Mouse (Mus musculus): ENCODE measurements around the gene 4931406P16Rik. TPM values are rescaled to one million over a fixed set of nuclear protein-coding genes. Genes with fewer than 3 reads are reported as not detected.
"Not testable (repeated sequence)": the region's sequence is repeated elsewhere in the genome, so short reads cannot be mapped to it uniquely, and the experiment has no call there.

The 4931406P16Rik gene
- polyA plus RNA-seq, 1 experiment from 2014 or later, result 37.8 TPM

GRCm38 (mm10) chr7:34202147-34202546 is 111.2 kb downstream of the 4931406P16Rik start:
- ATAC-seq (replicated peaks; ENCODE audit: low FRiP score, low TSS enrichment, low read depth); H3K4me2 ChIP-seq (ENCODE audit: low read length); H3K9ac ChIP-seq (ENCODE audit: low read length); H3K9me3 ChIP-seq (ENCODE audit: control insufficient read depth, low read length); H3K27me3 ChIP-seq (replicated peaks; ENCODE audit: control insufficient read depth, insufficient read depth, low read length); H3K4me3 ChIP-seq (ENCODE audit: low read depth, low read length); H3K4me1 ChIP-seq (replicated peaks; ENCODE audit: control insufficient read depth, insufficient read depth, low read length); DNase-seq (ENCODE audit: low spot score); H3K27ac ChIP-seq (ENCODE audit: low read depth): not testable (repeated sequence)
- peaks cover 66% of the 10 kb centered on the region for H3K36me3 ChIP-seq (ENCODE audit: control insufficient read depth, insufficient read depth, low read length)
- WGBS, result 93% methylated on average over 10 of the region's 10 CpGs

GRCm38 (mm10) chr7:34200829-34201228 is 112.5 kb downstream of the 4931406P16Rik start:
- no peaks in the 10 kb centered on the region for H3K9me3 ChIP-seq (ENCODE audit: control insufficient read depth, low read length)
- no peak overlapping the region for H3K9ac ChIP-seq (ENCODE audit: low read length)
- H3K27ac ChIP-seq (ENCODE audit: low read depth), result no peak overlapping the region
- no peaks in the 10 kb centered on the region for H3K4me1 ChIP-seq (replicated peaks; ENCODE audit: control insufficient read depth, insufficient read depth, low read length)
- 95% methylated on average over 2 of the region's 2 CpGs for WGBS
- DNase-seq (ENCODE audit: low spot score) (no peak), ATAC-seq (replicated peaks; ENCODE audit: low FRiP score, low TSS enrichment, low read depth) (no peak)
- H3K4me3 ChIP-seq (ENCODE audit: low read depth, low read length), result no peak overlapping the region
- no peaks in the 10 kb centered on the region for H3K27me3 ChIP-seq (replicated peaks; ENCODE audit: control insufficient read depth, insufficient read depth, low read length)
- no peak overlapping the region for H3K4me2 ChIP-seq (ENCODE audit: low read length)
- H3K36me3 ChIP-seq (ENCODE audit: control insufficient read depth, insufficient read depth, low read length), result peaks cover 53% of the 10 kb centered on the region

DNA sequence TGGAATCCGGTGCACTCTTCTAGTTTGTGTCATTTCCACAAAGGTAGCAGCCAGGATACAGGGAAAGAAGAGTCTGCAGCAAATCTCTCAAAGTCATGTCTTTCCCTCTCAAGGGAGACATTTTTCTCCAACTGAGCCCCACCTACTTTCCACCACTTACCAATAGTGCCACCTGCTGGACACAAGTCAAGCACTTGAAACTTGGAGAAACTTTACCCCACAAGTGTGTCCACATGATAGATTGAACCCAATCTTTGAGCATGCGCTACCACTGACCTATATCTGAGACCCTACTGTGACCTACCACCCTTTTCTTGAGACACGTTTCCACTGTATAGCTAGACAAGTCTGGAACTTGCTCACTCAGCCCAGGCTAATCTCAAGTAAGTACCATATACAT is 115.0 kb downstream of the 4931406P16Rik start:
- H3K9me3 ChIP-seq (ENCODE audit: control insufficient read depth, low read length), result no peaks in the 10 kb centered on the region
- DNase-seq (ENCODE audit: low spot score) (no peak), ATAC-seq (replicated peaks; ENCODE audit: low FRiP score, low TSS enrichment, low read depth) (no peak)
- H3K4me2 ChIP-seq (ENCODE audit: low read length), result no peak overlapping the region
- 43% methylated on average over 3 of the region's 3 CpGs for WGBS
- H3K9ac ChIP-seq (ENCODE audit: low read length), result no peak overlapping the region
- H3K27ac ChIP-seq (ENCODE audit: low read depth), result no peak overlapping the region
- peaks cover 36% of the 10 kb centered on the region for H3K36me3 ChIP-seq (ENCODE audit: control insufficient read depth, insufficient read depth, low read length)
- H3K4me1 ChIP-seq (replicated peaks; ENCODE audit: control insufficient read depth, insufficient read depth, low read length), result no peaks in the 10 kb centered on the region; the same call in 1 of the 2 replicates
- H3K27me3 ChIP-seq (replicated peaks; ENCODE audit: control insufficient read depth, insufficient read depth, low read length), result no peaks in the 10 kb centered on the region
- no peak overlapping the region for H3K4me3 ChIP-seq (ENCODE audit: low read depth, low read length)

DNA sequence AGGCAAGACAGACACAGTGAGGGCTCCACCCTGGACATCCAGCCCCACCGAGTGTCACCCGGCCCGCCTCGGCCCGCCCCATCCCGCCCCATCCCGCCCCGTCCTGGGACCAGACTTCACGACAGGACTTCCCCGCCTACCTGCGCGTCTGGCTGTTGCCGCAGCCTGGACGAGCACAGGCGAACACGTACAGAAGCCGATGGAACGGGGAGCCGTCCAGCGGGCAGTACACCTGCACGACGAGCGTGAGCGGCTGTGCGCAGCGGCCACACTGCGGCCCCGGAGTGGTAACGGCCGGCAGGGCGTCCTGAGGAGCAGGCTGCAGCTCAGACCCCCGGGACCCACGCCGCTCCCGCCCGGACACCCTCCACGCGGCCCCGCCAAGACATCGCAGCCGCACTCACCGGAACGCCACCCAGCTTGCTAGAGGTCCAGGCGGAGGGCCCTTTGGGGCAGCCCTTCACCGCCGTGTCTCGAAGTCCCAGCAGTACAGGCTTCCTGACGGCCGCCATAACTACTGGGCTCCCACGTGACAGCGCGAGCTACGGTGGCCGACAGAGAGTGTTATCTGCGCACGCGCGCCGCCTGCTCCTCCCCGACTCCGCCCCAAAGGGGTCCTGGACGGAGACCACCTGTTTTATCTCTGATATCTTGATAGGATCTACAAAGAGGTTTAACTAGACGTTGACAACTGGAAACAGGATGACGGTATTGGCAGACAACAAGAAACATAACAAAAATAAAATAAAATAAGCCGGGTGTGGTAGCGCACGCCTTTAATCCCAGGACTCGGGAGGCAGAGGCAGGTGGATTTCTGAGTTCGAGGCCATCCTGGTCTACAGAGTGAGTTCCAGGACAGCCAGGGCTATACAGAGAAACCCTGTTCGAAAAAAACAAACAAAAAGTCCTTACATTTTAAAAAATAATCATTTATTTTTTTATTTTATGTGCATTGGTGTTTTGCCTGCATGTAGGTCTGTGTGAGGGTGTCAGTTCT is 116.9 kb downstream of the 4931406P16Rik start, which contains the start of gene Pdcd2l:
TSS of gene Pdcd2l (minus strand) at position 530 of the 997 bp plus-strand sequence.
- DNase-seq (ENCODE audit: low spot score) (peak; percentile 95), ATAC-seq (replicated peaks; ENCODE audit: low FRiP score, low TSS enrichment, low read depth) (peak; percentile 94)
- Histone ChIP-seq H3K4me1 (replicated peaks; ENCODE audit: control insufficient read depth, insufficient read depth, low read length) (no peaks in the 10 kb centered on the region; the same call in 1 of the 2 replicates), H3K27ac (ENCODE audit: low read depth) (peak within 1 kb of the TSS; percentile 62; the same call in 1 of the 2 replicates), H3K27me3 (replicated peaks; ENCODE audit: control insufficient read depth, insufficient read depth, low read length) (no peaks in the 10 kb centered on the region), H3K4me3 (ENCODE audit: low read depth, low read length) (peak within 1 kb of the TSS; percentile 97), H3K36me3 (ENCODE audit: control insufficient read depth, insufficient read depth, low read length) (peaks cover 32% of the 10 kb centered on the region), H3K9ac (ENCODE audit: low read length) (peak within 1 kb of the TSS; percentile 91), H3K4me2 (ENCODE audit: low read length) (peak within 1 kb of the TSS; percentile 84), H3K9me3 (ENCODE audit: control insufficient read depth, low read length) (no peaks in the 10 kb centered on the region)
- 3% methylated on average over 67 of the region's 70 CpGs for WGBS

DNA sequence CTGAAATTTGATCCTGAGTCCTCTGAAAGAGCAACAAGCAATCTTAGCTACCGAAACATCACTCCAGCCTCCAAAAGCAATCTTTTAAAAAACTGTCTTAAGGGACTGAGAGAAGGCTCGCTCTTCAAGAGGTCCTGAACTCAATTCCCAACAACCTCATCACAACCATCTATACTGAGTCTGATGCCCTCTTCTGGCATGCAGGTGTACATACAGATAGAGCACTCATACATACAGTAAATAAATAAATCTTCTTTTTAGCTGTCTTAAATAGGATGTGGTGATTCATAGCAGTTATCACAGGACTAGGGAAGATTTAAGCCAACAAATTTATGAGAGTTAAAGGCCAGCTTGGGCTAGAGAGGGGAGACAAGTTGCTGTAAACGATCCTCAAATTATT is 117.7 kb downstream of the 4931406P16Rik start:
- Histone ChIP-seq H3K4me2 (ENCODE audit: low read length) (peak overlapping the region; percentile 84), H3K9me3 (ENCODE audit: control insufficient read depth, low read length) (no peaks in the 10 kb centered on the region), H3K36me3 (ENCODE audit: control insufficient read depth, insufficient read depth, low read length) (peaks cover 24% of the 10 kb centered on the region), H3K4me3 (ENCODE audit: low read depth, low read length) (peak overlapping the region; percentile 97), H3K27ac (ENCODE audit: low read depth) (no peak overlapping the region), H3K9ac (ENCODE audit: low read length) (peak overlapping the region; percentile 91), H3K4me1 (replicated peaks; ENCODE audit: control insufficient read depth, insufficient read depth, low read length) (no peaks in the 10 kb centered on the region; the same call in 1 of the 2 replicates), H3K27me3 (replicated peaks; ENCODE audit: control insufficient read depth, insufficient read depth, low read length) (no peaks in the 10 kb centered on the region)
- WGBS, result 52% methylated on average over 3 of the region's 3 CpGs
- DNase-seq (ENCODE audit: low spot score) (no peak), ATAC-seq (replicated peaks; ENCODE audit: low FRiP score, low TSS enrichment, low read depth) (no peak)

DNA sequence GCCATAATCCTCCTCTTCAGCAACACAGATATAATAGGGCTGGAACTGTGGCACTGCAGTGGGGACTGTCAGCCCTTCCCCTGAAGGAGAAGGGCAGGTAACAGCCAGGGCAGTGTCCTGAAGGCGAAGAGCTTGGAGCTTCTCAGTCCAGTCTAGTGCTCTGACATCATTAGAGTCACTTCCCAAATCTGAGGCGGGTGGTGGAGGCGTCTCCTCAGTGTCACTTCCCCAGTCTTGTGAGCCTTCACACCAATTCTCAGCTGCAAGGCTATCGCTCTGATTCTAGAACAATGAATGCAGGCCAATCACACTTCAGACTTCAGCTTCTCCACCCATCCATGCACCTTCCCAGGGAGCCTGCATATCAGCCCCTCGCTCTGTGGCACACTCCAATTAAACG is 120.5 kb downstream of the 4931406P16Rik start:
- H3K4me2 ChIP-seq (ENCODE audit: low read length), result no peak overlapping the region
- 93% methylated on average over 6 of the region's 6 CpGs for WGBS
- no peak overlapping the region for H3K4me3 ChIP-seq (ENCODE audit: low read depth, low read length)
- no peak overlapping the region for H3K9ac ChIP-seq (ENCODE audit: low read length)
- no peaks in the 10 kb centered on the region for H3K27me3 ChIP-seq (replicated peaks; ENCODE audit: control insufficient read depth, insufficient read depth, low read length)
- no peak for ATAC-seq (replicated peaks; ENCODE audit: low FRiP score, low TSS enrichment, low read depth)
- H3K4me1 ChIP-seq (replicated peaks; ENCODE audit: control insufficient read depth, insufficient read depth, low read length), result no peaks in the 10 kb centered on the region; the same call in 1 of the 2 replicates
- peaks cover 43% of the 10 kb centered on the region for H3K36me3 ChIP-seq (ENCODE audit: control insufficient read depth, insufficient read depth, low read length)
- H3K27ac ChIP-seq (ENCODE audit: low read depth), result no peak overlapping the region
- no peak for DNase-seq (ENCODE audit: low spot score)
- H3K9me3 ChIP-seq (ENCODE audit: control insufficient read depth, low read length), result no peaks in the 10 kb centered on the region

GRCm38 (mm10) chr7:34189376-34189989 is 123.9 kb downstream of the 4931406P16Rik start:
- Histone ChIP-seq H3K27me3 (replicated peaks; ENCODE audit: control insufficient read depth, insufficient read depth, low read length) (no peaks in the 10 kb centered on the region), H3K27ac (ENCODE audit: low read depth) (no peak overlapping the region), H3K4me3 (ENCODE audit: low read depth, low read length) (no peak overlapping the region), H3K9me3 (ENCODE audit: control insufficient read depth, low read length) (no peaks in the 10 kb centered on the region), H3K4me2 (ENCODE audit: low read length) (no peak overlapping the region), H3K36me3 (ENCODE audit: control insufficient read depth, insufficient read depth, low read length) (peaks cover 72% of the 10 kb centered on the region), H3K9ac (ENCODE audit: low read length) (no peak overlapping the region), H3K4me1 (replicated peaks; ENCODE audit: control insufficient read depth, insufficient read depth, low read length) (no peaks in the 10 kb centered on the region)
- WGBS, result 87% methylated on average over 12 of the region's 12 CpGs
- no peak for ATAC-seq (replicated peaks; ENCODE audit: low FRiP score, low TSS enrichment, low read depth)
- no peak for DNase-seq (ENCODE audit: low spot score)

Measured in intestine, embryonic 14.5 days (tissue).